In genomic region chrX:101932244-101932643, GRCm38 (mm10) we compare ENCODE assay signal across 9 mouse cellular contexts.
DNase-seq lines count a peak whose midpoint lies in the region.
"Had no signal": no experiment of that assay in that cellular context is flagged by ENCODE, and none has a peak within 500 bp of the region (broad histone marks: within the 10 kb centered on the region; RNA-seq: fewer than 3 reads in every experiment).

No protein-coding gene starts in this region.

- DNase-seq in 3134 (ENCODE audit: extremely low read depth, insufficient read length, low spot score) (peak; percentile 39), 3T3-L1 (ENCODE audit: low read depth, low spot score) (peak; percentile 43)
- DNase-seq in cerebellum, postnatal 10 days = peak; percentile 88 to 91
- DNase-seq in heart, postnatal 14 days = peak; percentile 54 to 72
- DNase-seq in spleen, postnatal 14 days (ENCODE audit: low spot score in 2 of 2) = no peak
- DNase-seq in neural tube, embryonic 10.5 days (ENCODE audit: extremely low spot score, low spot score) = no peak
- DNase-seq in embryo, embryonic 10.5 days (ENCODE audit: low spot score) = no peak
- DNase-seq in layer of hippocampus, adult 18-20 months (ENCODE audit: low spot score in 2 of 2) = no peak
- DNase-seq: kidney, postnatal 36 days had no signal

- intact Hi-C loops in heart, postnatal 14 days (cut with DNase I) = no loop called here

Comparison
In these comparisons a context has a peak if more than half of its experiments do, and no peak if none do; other contexts are left out.
1. DNase-seq: peak in 3134 (single experiment), 3T3-L1 (single experiment), cerebellum, postnatal 10 days (2 of 2) and heart, postnatal 14 days (2 of 2); none in spleen, postnatal 14 days (0 of 2), neural tube, embryonic 10.5 days (single experiment), embryo, embryonic 10.5 days (single experiment) and layer of hippocampus, adult 18-20 months (0 of 2).